ENCODE assay signal across 8 mouse cellular contexts in the genomic region with DNA sequence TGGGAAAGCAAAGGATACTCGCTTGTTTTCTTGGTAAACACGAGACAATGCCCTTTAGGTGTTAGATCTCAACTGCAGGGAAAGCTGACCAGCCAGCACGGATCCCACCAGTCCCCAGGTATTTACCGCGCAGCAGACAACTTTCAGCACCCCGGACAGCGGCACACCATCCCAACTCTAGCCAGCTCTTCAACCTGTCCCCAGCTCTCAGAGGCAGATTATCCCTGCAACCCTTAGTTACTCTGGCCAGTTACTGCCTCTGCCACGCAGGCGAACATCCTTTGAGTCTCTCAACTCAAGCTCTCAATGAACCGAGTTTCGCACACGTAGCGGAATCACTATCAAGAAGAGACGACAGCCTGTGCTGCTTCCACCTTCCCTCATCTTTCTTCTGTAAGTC. TPM values are rescaled to one million over a fixed set of nuclear protein-coding genes. Genes with fewer than 3 reads are reported as not detected.
DNase-seq lines count a peak whose midpoint lies in the region; ATAC-seq and TF ChIP-seq lines count a peak whose summit lies in the region.

No protein-coding gene starts in this region.

- H3K27me3 ChIP-seq in heart, embryonic 12.5 days (replicated peaks), result peaks cover 42% of the 10 kb centered on the region
- H3K27me3 ChIP-seq in neural tube, embryonic 12.5 days (replicated peaks), result peaks cover 20% of the 10 kb centered on the region

- 4% methylated on average over 14 of the region's 14 CpGs for whole genome bisulfite sequencing in heart, embryonic 12.5 days
- 4% methylated on average over 14 of the region's 14 CpGs for WGBS in neural tube, embryonic 12.5 days

- TF ChIP-seq CTCF in brain, embryonic 14.5 days (IDR thresholded peaks at IDR 0.05; ENCODE audit: borderline replicate concordance, extremely low read depth, insufficient read depth, insufficient read length), result no peak

- no peak overlapping the region for H3K9ac ChIP-seq in heart, embryonic 12.5 days
- peak overlapping the region; percentile 52 for H3K9ac ChIP-seq in neural tube, embryonic 12.5 days

- H3K36me3 ChIP-seq in heart, embryonic 12.5 days, result no peaks in the 10 kb centered on the region
- H3K36me3 ChIP-seq in neural tube, embryonic 12.5 days, result no peaks in the 10 kb centered on the region

- peaks cover 12% of the 10 kb centered on the region for H3K4me1 ChIP-seq in heart, embryonic 12.5 days (replicated peaks)
- H3K4me1 ChIP-seq in neural tube, embryonic 12.5 days, result peaks cover 5% of the 10 kb centered on the region; the same call in 1 of the 2 replicates

- H3K9me3 ChIP-seq in heart, embryonic 12.5 days (replicated peaks), result no peaks in the 10 kb centered on the region
- no peaks in the 10 kb centered on the region for H3K9me3 ChIP-seq in neural tube, embryonic 12.5 days

- peak overlapping the region; percentile 50 for H3K4me2 ChIP-seq in heart, embryonic 12.5 days
- peak overlapping the region; percentile 67 for H3K4me2 ChIP-seq in neural tube, embryonic 12.5 days (replicated peaks)

- H3K27ac ChIP-seq in heart, embryonic 12.5 days (ENCODE audit: poor library complexity, severe bottlenecking), result no peak overlapping the region
- H3K27ac ChIP-seq in neural tube, embryonic 12.5 days, result no peak overlapping the region

- no peak overlapping the region for H3K4me3 ChIP-seq in heart, embryonic 12.5 days
- H3K4me3 ChIP-seq in neural tube, embryonic 12.5 days, result peak overlapping the region; percentile 51

- ATAC-seq in heart, embryonic 12.5 days (ENCODE audit: insufficient number of reproducible peaks, low FRiP score), result no peak
- ATAC-seq in neural tube, embryonic 12.5 days (ENCODE audit: low FRiP score, low read depth), result no peak

- peak; percentile 30 to 41 for DNase-seq in cerebellum, postnatal 10 days
- no peak for DNase-seq in cerebellum, adult 11-12 months
- DNase-seq in 3T3-L1 (ENCODE audit: low read depth, low spot score), result peak; percentile 43
- peak; percentile 52 for DNase-seq in brain, embryonic 14.5 days (ENCODE audit: low read depth)
- peak; percentile 46 for DNase-seq in kidney, postnatal 14 days
- no peak for DNase-seq in T-cell, adult 2 months (ENCODE audit: low spot score)

- no peak for TF ChIP-seq POLR2A in brain, embryonic 14.5 days (IDR thresholded peaks at IDR 0.05; ENCODE audit: borderline replicate concordance, extremely low read depth, insufficient read depth, insufficient read length, poor library complexity, severe bottlenecking)

RNA-seq across cellular contexts. Expression of a gene that starts 1.3 kb away (rescaled TPM):
- 3.0 and 6.3 TPM in 2 replicates for polyA plus RNA-seq in brain, embryonic 14.5 days (2012; rRNA removed)
- 0.54 and 0.64 TPM in 2 replicates for polyA plus RNA-seq in heart, embryonic 12.5 days (2016; fragmentation: Nextera tagmentation; extraction: Ambion mirVana)
- 2.4 and 2.7 TPM in 2 replicates for polyA plus RNA-seq in neural tube, embryonic 12.5 days (2016; fragmentation: Nextera tagmentation; extraction: Ambion mirVana)

Comparison
In these comparisons a context has a peak if more than half of its experiments do, and no peak if none do; other contexts are left out.
1. DNase-seq: peak in cerebellum, postnatal 10 days (2 of 2), 3T3-L1 (single experiment), brain, embryonic 14.5 days (single experiment) and kidney, postnatal 14 days (single experiment); none in cerebellum, adult 11-12 months (single experiment) and T-cell, adult 2 months (single experiment).